Mouse (Mus musculus): ENCODE data around the gene Rars2. TPM values are rescaled to one million over a fixed set of nuclear protein-coding genes. Genes with fewer than 3 reads are reported as not detected.
"Not testable (repeated sequence)": the region's sequence is repeated elsewhere in the genome, so short reads cannot be mapped to it uniquely, and the experiment has no call there.

Gene Rars2
- polyA plus RNA-seq (2011; ENCODE audit: insufficient read depth, insufficient read length, low read depth, missing spikeins) = 61.7 and 71.0 TPM in 2 replicates

GRCm38 (mm10) chr4:34614630-34615094, at the start of gene Rars2, which contains the start of gene Orc3:
Rars2 (plus strand) TSS chr4:34614957.
Orc3 (minus strand) TSS chr4:34614944.
- Histone ChIP-seq H3K9ac (ENCODE audit: low read depth, poor library complexity, severe bottlenecking) (peak within 1 kb of the TSS; percentile 80), H3K9me3 (replicated peaks; ENCODE audit: control insufficient read depth, insufficient read depth, low read length, poor library complexity, severe bottlenecking) (no peaks in the 10 kb centered on the region), H3K4me3 (ENCODE audit: low read depth, low read length) (peak within 1 kb of the TSS; percentile 98), H3K36me3 (ENCODE audit: control insufficient read depth, insufficient read depth, low read length, poor library complexity, severe bottlenecking) (peaks cover 5% of the 10 kb centered on the region), H3K4me1 (ENCODE audit: control insufficient read depth, insufficient read depth, low read length) (no peaks in the 10 kb centered on the region), H3K27me3 (ENCODE audit: control insufficient read depth, insufficient read depth, low read length, poor library complexity, severe bottlenecking) (no peaks in the 10 kb centered on the region), H3K27ac (ENCODE audit: insufficient read depth, low read length) (no peak within 1 kb of the TSS)
- TF ChIP-seq EP300 (IDR thresholded peaks at IDR 0.05; ENCODE audit: insufficient read depth, low read depth, low read length) (no peak; the same call in 1 of the 2 replicates), CTCF (IDR thresholded peaks at IDR 0.05; ENCODE audit: low read depth, low read length) (no peak), POLR2A (IDR thresholded peaks at IDR 0.05; ENCODE audit: insufficient read depth, low read length) (no peak)

- Histone ChIP-seq H3K9ac (ENCODE audit: low read depth, poor library complexity, severe bottlenecking) (no peak overlapping the region), H3K36me3 (ENCODE audit: control insufficient read depth, insufficient read depth, low read length, poor library complexity, severe bottlenecking) (peaks cover 79% of the 10 kb centered on the region), H3K27me3 (ENCODE audit: control insufficient read depth, insufficient read depth, low read length, poor library complexity, severe bottlenecking) (no peaks in the 10 kb centered on the region), H3K27ac (ENCODE audit: insufficient read depth, low read length) (no peak overlapping the region), H3K9me3 (replicated peaks; ENCODE audit: control insufficient read depth, insufficient read depth, low read length, poor library complexity, severe bottlenecking) (no peaks in the 10 kb centered on the region), H3K4me1 (ENCODE audit: control insufficient read depth, insufficient read depth, low read length) (no peaks in the 10 kb centered on the region), H3K4me3 (ENCODE audit: low read depth, low read length) (no peak overlapping the region)
- TF ChIP-seq POLR2A (IDR thresholded peaks at IDR 0.05; ENCODE audit: insufficient read depth, low read length) (no peak), EP300 (IDR thresholded peaks at IDR 0.05; ENCODE audit: insufficient read depth, low read depth, low read length) (no peak), CTCF (IDR thresholded peaks at IDR 0.05; ENCODE audit: low read depth, low read length) (no peak)
Measured at GRCm38 (mm10) chr4:34566226-34566625, 48.5 kb upstream of the Rars2 start.

- Histone ChIP-seq H3K27ac (ENCODE audit: insufficient read depth, low read length) (no peak overlapping the region), H3K4me1 (ENCODE audit: control insufficient read depth, insufficient read depth, low read length) (no peaks in the 10 kb centered on the region), H3K4me3 (ENCODE audit: low read depth, low read length) (no peak overlapping the region), H3K9ac (ENCODE audit: low read depth, poor library complexity, severe bottlenecking) (no peak overlapping the region), H3K36me3 (ENCODE audit: control insufficient read depth, insufficient read depth, low read length, poor library complexity, severe bottlenecking) (peaks cover 88% of the 10 kb centered on the region), H3K27me3 (ENCODE audit: control insufficient read depth, insufficient read depth, low read length, poor library complexity, severe bottlenecking) (no peaks in the 10 kb centered on the region), H3K9me3 (replicated peaks; ENCODE audit: control insufficient read depth, insufficient read depth, low read length, poor library complexity, severe bottlenecking) (no peaks in the 10 kb centered on the region)
- TF ChIP-seq CTCF (IDR thresholded peaks at IDR 0.05; ENCODE audit: low read depth, low read length) (no peak), POLR2A (IDR thresholded peaks at IDR 0.05; ENCODE audit: insufficient read depth, low read length) (no peak), EP300 (IDR thresholded peaks at IDR 0.05; ENCODE audit: insufficient read depth, low read depth, low read length) (no peak)
Measured at GRCm38 (mm10) chr4:34572876-34573275, 41.9 kb upstream of the Rars2 start.

- TF ChIP-seq EP300 (IDR thresholded peaks at IDR 0.05; ENCODE audit: insufficient read depth, low read depth, low read length) (no peak), CTCF (IDR thresholded peaks at IDR 0.05; ENCODE audit: low read depth, low read length) (peak; percentile 11)
- H3K9me3 ChIP-seq (replicated peaks; ENCODE audit: control insufficient read depth, insufficient read depth, low read length, poor library complexity, severe bottlenecking) = no peaks in the 10 kb centered on the region
- peaks cover 79% of the 10 kb centered on the region for H3K36me3 ChIP-seq (ENCODE audit: control insufficient read depth, insufficient read depth, low read length, poor library complexity, severe bottlenecking)
- H3K27ac ChIP-seq (ENCODE audit: insufficient read depth, low read length) = no peak overlapping the region
- no peaks in the 10 kb centered on the region for H3K4me1 ChIP-seq (ENCODE audit: control insufficient read depth, insufficient read depth, low read length)
- no peak overlapping the region for H3K9ac ChIP-seq (ENCODE audit: low read depth, poor library complexity, severe bottlenecking)
- H3K4me3 ChIP-seq (ENCODE audit: low read depth, low read length) = no peak overlapping the region
- no peaks in the 10 kb centered on the region for H3K27me3 ChIP-seq (ENCODE audit: control insufficient read depth, insufficient read depth, low read length, poor library complexity, severe bottlenecking)
Measured at GRCm38 (mm10) chr4:34577028-34577427, 37.7 kb upstream of the Rars2 start.

- no peak overlapping the region for H3K9ac ChIP-seq (ENCODE audit: low read depth, poor library complexity, severe bottlenecking)
- no peak overlapping the region for H3K27ac ChIP-seq (ENCODE audit: insufficient read depth, low read length)
- no peaks in the 10 kb centered on the region for H3K27me3 ChIP-seq (ENCODE audit: control insufficient read depth, insufficient read depth, low read length, poor library complexity, severe bottlenecking)
- no peaks in the 10 kb centered on the region for H3K4me1 ChIP-seq (ENCODE audit: control insufficient read depth, insufficient read depth, low read length)
- H3K36me3 ChIP-seq (ENCODE audit: control insufficient read depth, insufficient read depth, low read length, poor library complexity, severe bottlenecking) = peaks cover 66% of the 10 kb centered on the region
- H3K4me3 ChIP-seq (ENCODE audit: low read depth, low read length) = no peak overlapping the region
- TF ChIP-seq CTCF (IDR thresholded peaks at IDR 0.05; ENCODE audit: low read depth, low read length) = no peak
- TF ChIP-seq EP300 (IDR thresholded peaks at IDR 0.05; ENCODE audit: insufficient read depth, low read depth, low read length) = no peak
- TF ChIP-seq POLR2A (IDR thresholded peaks at IDR 0.05; ENCODE audit: insufficient read depth, low read length) = no peak
- H3K9me3 ChIP-seq (replicated peaks; ENCODE audit: control insufficient read depth, insufficient read depth, low read length, poor library complexity, severe bottlenecking) = no peaks in the 10 kb centered on the region
Measured at GRCm38 (mm10) chr4:34579215-34579614, 35.5 kb upstream of the Rars2 start.

- H3K27ac ChIP-seq (ENCODE audit: insufficient read depth, low read length); H3K27me3 ChIP-seq (ENCODE audit: control insufficient read depth, insufficient read depth, low read length, poor library complexity, severe bottlenecking); H3K9ac ChIP-seq (ENCODE audit: low read depth, poor library complexity, severe bottlenecking); H3K9me3 ChIP-seq (replicated peaks; ENCODE audit: control insufficient read depth, insufficient read depth, low read length, poor library complexity, severe bottlenecking); H3K4me1 ChIP-seq (ENCODE audit: control insufficient read depth, insufficient read depth, low read length); H3K4me3 ChIP-seq (ENCODE audit: low read depth, low read length): not testable (repeated sequence)
- H3K36me3 ChIP-seq (ENCODE audit: control insufficient read depth, insufficient read depth, low read length, poor library complexity, severe bottlenecking) = peaks cover 55% of the 10 kb centered on the region
Measured at GRCm38 (mm10) chr4:34581489-34581888, 33.3 kb upstream of the Rars2 start.
